Mouse (Mus musculus) erythroblast, embryonic 14.5 days (primary cell): ENCODE results near the gene Ano8.

Source experiments
- GATA1 ChIP-seq: IDR thresholded peaks from 2 replicates; pipeline ENCODE4 v1.6.1; 2012; ENCODE audit warnings: low read length, inconsistent platforms, mixed read lengths
- TAL1 ChIP-seq: IDR thresholded peaks from 3 replicates; pipeline ENCODE4 v1.6.1; 2012; ENCODE audit warnings: low read length, inconsistent platforms, mixed read lengths

- TF ChIP-seq GATA1 (no peak), TAL1 (no peak)
These were observed 21.0 kb downstream of the Ano8 start, which contains the start of gene Mrpl34 for GRCm38 (mm10) chr8:71464513-71465500.
